Mouse (Mus musculus) heart, postnatal 14 days (tissue): ENCODE measurements around the gene 2310079G19Rik. TPM values are rescaled to one million over a fixed set of nuclear protein-coding genes. Genes with fewer than 3 reads are reported as not detected.
A peak's percentile ranks its signal among the peaks of the same experiment; 100 is the strongest.

Source experiments
- DNase-seq, 2 experiments: peaks; one replicate each; pipeline ENCODE4 v3.0.0; 2021 to 2022
- intact Hi-C: fragments of 180-260 bp; cut with DNase I; formaldehyde crosslinking; loops from one replicate; pipeline ENCODE4 v1.15.1; 2025
- long read RNA-seq, 2 experiments: library from polyadenylated mRNA; stranded (forward); transcript quantifications; one replicate each; pipeline ENCODE4 v2.0.0; 2021
- total RNA-seq, 2 experiments: library from RNA; stranded (reverse); gene quantifications; 2 replicates each; pipeline ENCODE4 v1.2.3; 2021

Gene 2310079G19Rik
- not detected for total RNA-seq
- long read RNA-seq, experiment 1: 0 reads
- long read RNA-seq, experiment 2: 0 reads

DNA sequence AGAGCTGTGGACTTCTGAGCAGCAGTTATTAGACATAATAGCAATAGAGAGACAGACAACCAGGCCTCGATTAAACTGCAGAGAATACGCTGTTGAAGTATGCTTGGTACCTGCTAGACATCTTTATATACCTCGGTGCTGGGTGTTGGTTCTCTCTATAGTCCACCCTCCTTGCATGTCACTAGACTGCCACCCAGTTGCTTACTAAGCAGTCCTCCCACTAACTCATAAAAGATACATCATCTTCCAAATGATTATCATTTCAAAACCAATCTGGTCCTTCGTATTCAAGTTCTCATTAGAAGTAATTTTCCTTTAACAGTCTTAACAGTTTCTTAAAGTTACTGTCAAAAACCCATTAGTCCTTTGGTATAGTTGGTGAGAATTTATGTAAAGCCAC, at the start of gene 2310079G19Rik:
Gene 2310079G19Rik, minus strand, starts transcription at position 101 of the 400 bp plus-strand sequence.
- no peak for DNase-seq
- intact Hi-C loops: no loop called here

- intact Hi-C loops: no loop called here
- DNase-seq: no peak
These were observed 44.1 kb upstream of the 2310079G19Rik start, which contains the start of gene Krtap27-1 for GRCm38 (mm10) chr16:88671571-88671970. Gene Krtap27-1 (minus strand): TSS chr16:88671671.

DNA sequence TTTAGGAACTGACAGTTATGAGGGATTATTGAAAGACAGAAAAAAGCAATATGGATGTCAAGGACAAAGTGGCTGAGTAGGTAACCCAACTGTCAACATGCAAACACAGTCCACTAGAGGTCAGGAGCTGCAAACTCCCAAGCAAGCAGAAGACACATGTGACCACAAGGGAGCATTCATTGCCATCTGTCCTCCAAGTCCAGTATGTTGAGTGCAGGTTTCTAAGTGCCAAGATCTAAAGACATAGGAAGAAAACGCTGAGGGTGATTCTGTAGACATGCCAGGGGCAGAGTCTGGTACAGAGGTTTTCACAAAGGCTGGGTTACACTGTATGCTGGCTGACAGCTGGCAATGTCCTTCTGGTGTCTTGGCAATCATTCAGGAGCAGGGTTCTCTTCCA, 30.0 kb upstream of the 2310079G19Rik start:
- intact Hi-C loops: no loop called here
- DNase-seq: no peak

- no peak for DNase-seq
- intact Hi-C loops: no loop called here
These were observed 24.5 kb upstream of the 2310079G19Rik start for GRCm38 (mm10) chr16:88651952-88652351.

DNA sequence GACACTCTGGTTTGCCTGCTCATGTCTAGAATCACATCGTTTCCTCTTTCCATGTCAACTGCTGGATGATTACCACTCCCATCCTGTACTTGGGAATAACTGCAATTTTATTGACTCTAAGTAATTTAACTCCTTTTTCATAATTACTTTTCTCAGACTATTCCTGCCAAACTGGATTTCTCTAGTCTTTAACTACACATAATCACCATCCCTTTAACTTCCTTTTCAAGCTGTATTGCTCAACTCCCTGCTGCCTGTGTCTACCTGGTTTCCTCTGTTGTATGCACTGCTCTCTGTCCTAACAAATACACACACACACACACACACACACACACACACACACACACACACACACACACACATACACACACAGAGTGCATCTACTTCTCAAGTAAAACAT, 23.6 kb upstream of the 2310079G19Rik start:
- no peak for DNase-seq
- intact Hi-C loops: no loop called here

DNA sequence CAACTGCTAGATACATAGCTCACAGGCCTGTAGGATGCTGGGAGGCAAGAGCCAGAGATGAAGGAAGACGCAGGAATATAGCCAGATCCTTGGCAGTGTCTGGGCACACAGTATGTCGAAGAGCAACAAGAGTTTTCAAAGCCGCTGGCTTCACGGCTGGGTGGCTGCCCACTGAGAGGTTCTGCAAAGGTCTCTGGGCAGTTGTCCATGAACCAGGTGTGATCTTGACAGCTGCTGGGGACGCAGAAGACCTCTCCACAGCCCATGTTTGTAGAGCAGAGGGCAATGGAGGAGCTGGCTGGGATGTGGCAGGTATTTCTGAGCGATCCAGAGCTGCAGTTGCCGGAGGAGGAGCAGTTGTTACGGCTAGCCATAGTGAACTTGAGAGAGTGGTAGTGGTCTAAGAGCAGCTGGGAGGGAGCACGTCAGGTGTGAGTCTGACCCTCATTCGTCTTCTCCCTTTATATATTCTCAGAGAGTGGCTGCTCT, 19.9 kb upstream of the 2310079G19Rik start, which contains the start of gene Krtap26-1:
Gene Krtap26-1, minus strand, starts transcription at position 439 of the 489 bp plus-strand sequence.
- no peak for DNase-seq
- intact Hi-C loops: no loop called here

DNA sequence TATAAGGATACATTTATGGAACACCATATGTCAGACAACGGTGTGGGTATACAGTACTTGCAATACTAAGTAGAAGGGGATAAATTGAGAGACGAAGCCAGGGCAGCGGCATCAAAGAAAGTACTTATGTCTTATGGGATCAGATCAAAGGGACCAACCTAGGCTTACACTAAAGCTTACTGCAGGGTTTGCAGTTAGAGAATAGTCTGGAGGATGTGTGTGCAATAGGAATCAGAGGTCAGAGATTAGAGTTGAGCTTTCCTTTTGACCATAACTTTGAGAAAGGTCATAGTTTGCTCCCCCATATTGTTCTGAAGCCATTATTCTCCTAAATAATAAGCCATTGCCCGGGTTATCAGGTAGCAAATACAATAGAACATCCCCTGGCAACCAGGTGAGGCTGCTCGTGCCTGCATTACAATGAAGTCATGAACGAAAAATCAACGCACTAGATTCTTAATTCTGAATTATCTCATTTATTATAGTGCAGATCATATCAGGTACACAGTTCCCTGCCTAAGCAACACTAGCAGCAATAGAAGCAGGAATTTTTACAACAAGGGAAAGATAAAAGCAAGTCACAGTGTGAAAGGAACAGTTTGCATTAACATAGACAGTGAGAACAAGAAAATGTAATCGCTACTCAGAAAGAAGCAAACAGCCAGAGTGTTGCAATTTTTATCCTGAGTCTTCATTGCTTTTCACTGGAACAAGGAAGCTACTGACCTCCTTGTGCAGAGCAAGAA, 19.1 kb upstream of the 2310079G19Rik start:
- no peak for DNase-seq
- intact Hi-C loops: no loop called here

GRCm38 (mm10) chr16:88640053-88640452, 12.6 kb upstream of the 2310079G19Rik start:
- no peak for DNase-seq
- intact Hi-C loops: no loop called here

- intact Hi-C loops: no loop called here
These were observed 7.7 kb upstream of the 2310079G19Rik start for GRCm38 (mm10) chr16:88635142-88635541.

GRCm38 (mm10) chr16:88631474-88631873, 4.0 kb upstream of the 2310079G19Rik start:
- DNase-seq: no peak
- intact Hi-C loops: no loop called here

More at GRCm38 (mm10) chr16:88635142-88635541, 7.7 kb upstream of the 2310079G19Rik start:
- DNase-seq: peak in 1 of 2 experiments; percentile 24

DNA sequence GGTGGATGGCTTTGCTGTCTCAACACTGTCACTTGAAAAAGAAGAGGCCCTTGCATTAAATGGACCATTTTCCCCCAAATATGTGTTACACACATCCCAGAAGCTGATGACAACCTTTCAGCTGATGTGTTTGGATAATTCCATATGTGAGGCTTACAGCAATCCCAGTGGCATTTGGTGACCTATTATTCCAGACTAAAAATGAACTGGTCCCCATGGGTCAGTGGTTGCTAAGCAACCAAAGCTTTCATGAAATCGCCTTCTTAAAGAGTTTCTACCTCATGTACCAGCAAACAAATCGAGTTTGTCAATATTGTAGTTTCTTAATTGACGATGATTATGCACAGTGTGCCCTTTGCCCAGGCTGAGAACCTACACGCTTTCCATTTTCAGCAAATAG, 14.8 kb downstream of the 2310079G19Rik start:
- intact Hi-C loops: no loop called here
- no peak for DNase-seq

GRCm38 (mm10) chr16:88611922-88612321, 15.5 kb downstream of the 2310079G19Rik start, which contains the start of gene Krtap24-1:
Gene Krtap24-1 (minus strand): TSS chr16:88612279.
- no peak for DNase-seq
- intact Hi-C loops: no loop called here

DNA sequence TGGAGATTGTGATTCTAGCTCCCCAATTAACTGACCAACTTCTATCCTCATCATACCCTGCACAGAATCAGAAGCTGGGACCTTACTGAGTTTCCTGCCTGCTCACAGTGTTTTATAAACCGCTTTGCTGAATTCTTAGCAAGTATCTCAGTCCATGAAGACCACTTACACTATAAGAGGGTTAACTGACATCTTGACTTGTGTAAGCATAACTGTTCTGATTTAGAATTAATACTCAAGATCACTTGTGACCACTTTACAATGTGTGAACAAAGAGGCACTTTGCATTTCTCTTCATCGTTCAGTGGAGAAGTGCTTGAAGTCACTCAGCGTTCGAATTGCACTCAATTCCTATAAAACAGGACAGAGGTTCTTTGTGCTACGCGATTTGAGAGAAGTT, 22.9 kb downstream of the 2310079G19Rik start:
- no peak for DNase-seq
- intact Hi-C loops: no loop called here

DNA sequence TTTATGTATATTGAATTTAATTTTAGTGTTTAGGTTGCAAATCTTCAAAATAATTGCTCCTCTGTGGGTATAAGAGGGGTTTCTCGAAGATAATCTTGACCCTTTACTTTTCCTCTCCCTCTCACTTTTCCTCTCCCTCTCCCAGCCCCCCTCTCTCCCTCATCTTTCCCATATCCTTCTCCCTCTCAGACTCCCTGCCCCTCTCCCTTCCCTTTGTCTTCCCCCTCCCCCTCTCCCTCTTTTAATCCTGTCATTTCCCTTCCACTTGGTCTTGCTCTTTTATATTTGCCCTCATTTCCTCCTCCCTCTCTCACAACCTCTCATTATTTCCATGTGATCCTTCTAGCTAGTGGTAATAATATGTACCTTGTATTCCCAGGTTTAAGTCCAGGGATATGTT, 25.0 kb downstream of the 2310079G19Rik start:
- DNase-seq: no peak
- intact Hi-C loops: no loop called here

DNA sequence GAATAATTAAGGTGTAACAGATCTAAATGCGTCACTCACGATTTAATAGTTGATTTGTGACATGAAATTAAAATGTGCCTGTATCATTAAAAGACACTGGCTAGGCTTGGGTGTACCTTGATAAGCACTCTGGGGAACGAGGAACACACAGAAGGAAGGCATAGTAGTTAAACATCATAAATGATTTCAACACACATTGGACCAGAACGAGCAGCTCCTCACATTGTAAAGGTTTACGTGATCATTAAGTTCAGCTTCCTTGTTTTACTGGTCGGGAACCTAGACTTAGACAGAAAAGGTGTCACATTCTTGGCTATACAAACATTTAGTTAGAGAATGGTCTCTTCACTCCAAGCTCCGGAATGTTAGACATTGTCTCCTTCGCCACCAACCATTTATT, 27.2 kb downstream of the 2310079G19Rik start:
- intact Hi-C loops: no loop called here
- DNase-seq: no peak

DNA sequence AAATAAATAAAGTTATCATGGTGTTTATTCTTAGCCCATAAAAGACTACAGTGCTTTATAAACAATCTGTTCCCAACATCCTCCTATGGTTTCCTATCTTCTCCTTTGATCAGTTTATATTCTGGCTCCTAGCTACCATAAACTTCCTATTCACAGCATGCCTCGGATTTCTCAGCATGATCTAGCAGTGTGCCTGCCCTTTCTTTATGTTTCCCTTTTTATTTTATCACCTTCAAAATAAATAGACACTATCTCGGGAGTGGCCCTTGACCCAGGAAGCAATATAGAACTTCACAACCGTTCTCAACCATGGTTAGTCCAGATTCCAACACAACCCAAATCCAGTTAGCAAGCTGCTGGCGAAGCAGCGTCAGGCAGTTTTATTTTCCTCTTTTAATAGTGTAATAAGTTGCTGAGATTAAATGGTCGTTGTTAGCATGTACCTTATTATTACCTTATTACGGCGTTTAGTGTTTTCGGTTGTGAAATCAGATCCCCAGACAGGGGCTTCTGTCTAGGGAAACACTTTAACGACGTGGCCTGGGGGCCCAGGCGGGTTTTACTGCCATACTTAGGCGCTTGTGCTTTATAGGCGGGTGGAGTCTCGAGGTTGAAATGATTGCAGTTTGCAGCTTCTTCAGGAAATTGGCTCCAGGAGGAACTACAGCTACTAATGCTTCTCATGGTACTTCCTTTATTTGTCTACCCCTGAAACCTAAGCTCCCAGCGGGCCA, 27.8 kb downstream of the 2310079G19Rik start:
- intact Hi-C loops: no loop called here
- DNase-seq: no peak

- intact Hi-C loops: no loop called here
- DNase-seq: no peak
These were observed 34.7 kb downstream of the 2310079G19Rik start for GRCm38 (mm10) chr16:88592758-88593157.

GRCm38 (mm10) chr16:88583338-88583737, 44.1 kb downstream of the 2310079G19Rik start:
- no peak for DNase-seq
- intact Hi-C loops: no loop called here
